Mouse (Mus musculus): ENCODE measurements around the gene Tinagl1. TPM values are rescaled to one million over a fixed set of nuclear protein-coding genes. Genes with fewer than 3 reads are reported as not detected.

Tinagl1 gene
- polyA plus RNA-seq, 1 experiment from 2014 or later: 506 TPM

DNA sequence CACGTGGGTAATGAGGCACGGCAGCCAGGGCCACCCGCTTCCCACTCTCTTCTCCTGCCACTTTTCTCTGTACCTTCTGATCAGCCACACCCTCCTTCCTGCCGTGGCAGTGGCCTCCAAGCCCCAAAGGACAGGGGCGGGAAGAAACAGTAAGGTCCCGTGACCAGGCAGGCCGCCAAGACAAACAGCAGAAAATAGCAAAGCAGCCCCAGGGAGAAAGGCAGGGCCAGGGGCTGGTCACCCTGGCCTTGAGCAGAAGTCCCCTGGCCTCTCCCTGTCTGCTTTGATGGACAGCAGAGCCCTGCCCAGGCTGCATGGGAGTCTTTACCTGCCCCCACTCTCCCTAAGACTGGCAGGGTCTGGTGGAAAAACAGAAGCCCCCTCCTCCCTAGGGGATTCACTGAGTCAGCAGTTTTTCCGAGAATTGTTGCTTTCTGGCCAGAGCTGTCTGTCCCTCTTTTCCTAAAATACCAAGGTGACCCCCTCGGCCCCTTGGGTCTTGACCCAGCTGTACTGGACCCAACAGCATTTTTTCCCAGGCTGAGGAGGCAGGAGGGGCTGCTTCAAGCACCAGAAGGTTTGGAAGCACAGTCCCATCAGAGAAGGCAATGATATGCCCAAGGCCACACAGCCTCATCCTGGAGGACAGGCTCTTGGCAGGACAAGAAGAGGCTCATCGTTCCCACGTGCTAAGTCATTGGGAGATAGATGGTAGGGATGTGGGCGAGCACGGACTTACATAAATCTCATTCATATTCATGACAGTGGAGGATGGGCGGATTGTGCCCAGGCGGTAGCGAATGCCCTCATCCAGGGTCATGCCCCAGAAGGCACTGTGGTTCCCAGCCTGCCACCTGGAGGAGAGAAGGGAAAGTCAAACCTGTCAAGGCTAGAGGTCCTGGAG lies 6.4 kb downstream of the Tinagl1 start:
- no peaks in the 10 kb centered on the region for H3K27me3 ChIP-seq
- DNase-seq (ENCODE audit: low read depth, low spot score): no peak
- POLR2A ChIA-PET: no interaction called here
- no peak for TF ChIP-seq CTCF (IDR thresholded peaks at IDR 0.05)
- in situ Hi-C loops (cut with MboI; ENCODE audit: low pct_unique_long_range_greater_than_20kb): no loop called here
- no peak for ATAC-seq
- CTCF ChIA-PET: interaction anchor here (1.3 kb wide), 1 partner anchor 20 kb away, joined by 3 read pairs; no protein-coding TSS in a partner anchor

DNA sequence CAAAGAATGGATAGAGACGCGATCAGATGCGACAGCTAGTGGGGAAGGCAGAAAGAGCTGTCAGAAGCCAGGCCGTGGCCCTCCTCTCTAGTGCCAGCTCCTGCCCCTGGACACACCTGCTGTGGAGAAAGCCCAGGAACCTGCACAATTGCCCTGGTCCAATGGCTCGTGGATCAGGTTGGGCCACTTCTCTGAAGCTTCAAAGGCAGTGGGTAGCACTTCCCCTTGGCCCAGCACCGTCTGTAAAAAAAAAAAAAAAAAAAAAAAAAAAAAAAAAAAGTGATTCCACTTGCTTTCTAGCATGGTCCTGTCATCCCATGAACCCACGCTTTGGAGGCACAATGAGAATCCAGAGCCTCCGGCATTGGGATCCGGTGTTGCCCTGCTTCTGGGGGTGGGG lies 7.1 kb downstream of the Tinagl1 start:
- H3K27me3 ChIP-seq: no peaks in the 10 kb centered on the region

DNA sequence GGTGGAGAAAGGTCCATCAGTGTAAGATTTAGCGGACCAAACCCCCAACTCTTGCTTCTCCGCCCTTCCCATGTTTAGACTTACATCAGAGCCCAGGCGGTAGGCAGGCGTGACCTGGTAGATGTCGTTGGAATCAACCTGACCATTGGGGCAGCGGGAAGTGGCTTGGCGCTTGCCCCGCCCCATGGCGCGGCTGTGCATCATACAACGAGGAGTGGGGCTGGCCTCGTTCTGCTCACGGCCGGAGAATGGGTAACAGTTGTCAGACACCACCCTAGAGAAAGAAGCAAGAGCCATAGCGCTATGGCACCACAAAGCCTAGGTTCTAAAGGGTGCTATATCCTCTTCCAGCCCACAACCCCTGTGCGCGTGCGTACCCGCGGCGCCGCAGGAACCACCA lies 7.6 kb downstream of the Tinagl1 start:
- DNase-seq (ENCODE audit: low read depth, low spot score) (no peak), ATAC-seq (no peak)
- CTCF ChIA-PET: interaction anchor here (1.3 kb wide), 1 partner anchor 22 kb away, joined by 3 read pairs; no protein-coding TSS in a partner anchor
- no peaks in the 10 kb centered on the region for H3K27me3 ChIP-seq
- POLR2A ChIA-PET: interaction anchor here (0.7 kb wide), 1 partner anchor 120 kb away, joined by 7 read pairs; the partner anchor contains the start of gene Col16a1
- no peak for TF ChIP-seq CTCF (IDR thresholded peaks at IDR 0.05)
- in situ Hi-C loops (cut with MboI; ENCODE audit: low pct_unique_long_range_greater_than_20kb): no loop called here

More for the DNA sequence above, 7.1 kb downstream of the Tinagl1 start:
- in situ Hi-C loops (cut with MboI; ENCODE audit: low pct_unique_long_range_greater_than_20kb): no loop called here
- ChIA-PET CTCF (interaction anchor here (1.3 kb wide), 1 partner anchor 21 kb away, joined by 3 read pairs; no protein-coding TSS in a partner anchor), POLR2A (interaction anchor here (0.7 kb wide), 1 partner anchor 120 kb away, joined by 7 read pairs; the partner anchor contains the start of gene Col16a1)
- TF ChIP-seq CTCF (IDR thresholded peaks at IDR 0.05): no peak
- ATAC-seq (no peak), DNase-seq (ENCODE audit: low read depth, low spot score) (no peak)

DNA sequence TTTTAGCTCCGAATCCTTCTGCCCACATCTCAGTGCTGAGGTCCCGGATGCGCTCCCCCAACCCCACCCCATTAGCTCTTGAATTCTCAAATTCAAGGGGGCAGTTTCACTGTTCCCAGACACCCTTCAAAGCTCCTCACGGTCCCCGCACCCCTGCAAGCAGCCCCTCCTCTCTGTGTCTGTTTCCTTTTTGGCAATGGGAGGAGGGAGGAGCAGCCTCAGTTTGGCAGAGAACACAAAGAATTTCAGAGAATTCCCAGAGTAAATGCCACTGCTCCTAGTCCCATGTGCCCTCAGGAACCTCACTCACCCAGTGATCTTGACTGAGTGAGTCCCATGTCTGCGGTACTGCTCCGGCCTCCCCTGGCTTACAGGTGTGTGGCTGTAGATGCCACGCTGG lies 8.3 kb downstream of the Tinagl1 start:
- in situ Hi-C loops (cut with MboI; ENCODE audit: low pct_unique_long_range_greater_than_20kb): no loop called here
- POLR2A ChIA-PET: no interaction called here
- no peaks in the 10 kb centered on the region for H3K27me3 ChIP-seq
- no peak for TF ChIP-seq CTCF (IDR thresholded peaks at IDR 0.05)
- no peak for ATAC-seq
- no peak for DNase-seq (ENCODE audit: low read depth, low spot score)
- CTCF ChIA-PET: no interaction called here

DNA sequence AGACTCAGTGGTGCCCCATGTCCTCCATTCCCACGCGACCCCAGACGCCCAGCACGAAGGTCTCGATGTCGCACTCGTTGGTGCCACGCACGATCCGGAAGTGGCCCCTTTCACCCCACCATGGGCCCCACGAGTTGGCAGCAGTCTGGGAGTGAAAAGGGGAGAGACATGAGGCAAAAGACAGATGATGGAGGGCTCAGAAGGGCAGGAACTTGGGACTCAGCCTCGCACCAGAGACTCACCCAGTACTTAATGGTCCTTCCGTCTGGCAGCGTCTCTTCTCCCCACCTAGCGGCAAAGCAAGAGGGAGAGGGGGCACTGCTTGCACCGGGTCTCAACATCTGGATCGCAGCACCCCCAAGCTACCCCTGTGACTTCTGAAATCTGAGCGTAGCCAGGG lies 8.9 kb downstream of the Tinagl1 start:
- no peak for TF ChIP-seq CTCF (IDR thresholded peaks at IDR 0.05)
- ChIA-PET POLR2A (no interaction called here), CTCF (no interaction called here)
- H3K27me3 ChIP-seq: no peaks in the 10 kb centered on the region
- in situ Hi-C loops (cut with MboI; ENCODE audit: low pct_unique_long_range_greater_than_20kb): no loop called here
- no peak for DNase-seq (ENCODE audit: low read depth, low spot score)
- ATAC-seq: no peak

DNA sequence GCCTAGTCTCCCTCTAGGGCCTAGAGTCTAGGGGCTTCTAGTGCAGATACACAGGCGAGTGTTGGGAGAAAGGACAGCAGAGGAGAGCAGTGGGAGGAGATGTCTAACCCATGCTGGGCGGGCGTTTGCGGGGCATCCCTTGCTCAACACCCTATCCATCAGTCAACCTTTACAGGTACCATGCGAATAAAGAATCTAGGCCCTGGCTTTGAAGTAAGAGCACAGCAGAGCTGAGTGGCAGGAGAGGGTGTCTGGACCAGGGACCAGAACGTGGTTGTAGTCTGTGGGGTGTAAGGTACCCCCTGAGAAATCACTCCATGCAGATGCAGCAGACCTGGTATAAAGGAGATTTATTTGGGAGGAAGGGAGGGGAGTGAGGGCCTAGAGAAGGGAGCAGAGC lies 10.8 kb downstream of the Tinagl1 start:
- ChIA-PET POLR2A (no interaction called here), CTCF (no interaction called here)
- no peak for TF ChIP-seq CTCF (IDR thresholded peaks at IDR 0.05)
- in situ Hi-C loops (cut with MboI; ENCODE audit: low pct_unique_long_range_greater_than_20kb): no loop called here
- no peaks in the 10 kb centered on the region for H3K27me3 ChIP-seq
- ATAC-seq: no peak
- DNase-seq (ENCODE audit: low read depth, low spot score): no peak

DNA sequence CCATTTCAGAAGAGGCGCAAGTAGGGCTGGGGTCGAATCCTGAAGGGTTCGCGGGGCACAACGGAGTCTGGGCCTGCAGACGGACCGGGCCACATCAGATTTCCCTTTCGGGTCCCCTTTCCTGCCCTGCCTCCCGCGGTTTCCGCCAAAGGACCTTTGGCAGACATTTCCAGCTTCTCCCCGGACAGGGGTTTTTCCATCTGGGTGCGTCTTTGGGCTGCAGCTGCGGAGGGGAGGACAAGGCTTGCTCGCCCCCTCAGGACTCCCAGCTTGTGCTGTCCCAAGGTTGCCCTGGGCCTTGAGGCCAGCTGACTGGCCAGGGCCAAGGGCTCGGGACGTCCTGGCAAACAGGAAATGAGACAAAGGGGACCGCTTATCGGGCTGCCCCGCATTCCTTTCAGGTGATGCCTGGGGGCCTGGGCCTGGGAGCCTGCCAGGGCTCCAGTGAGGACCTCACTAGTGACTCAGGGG lies 11.5 kb downstream of the Tinagl1 start:
- no peak for ATAC-seq
- no peak for TF ChIP-seq CTCF (IDR thresholded peaks at IDR 0.05)
- POLR2A ChIA-PET: interaction anchor here (0.9 to 1.3 kb wide), 2 partner anchors 52 to 127 kb away, joined by 3 read pairs; no protein-coding TSS in a partner anchor
- no peak for DNase-seq (ENCODE audit: low read depth, low spot score)
- in situ Hi-C loops (cut with MboI; ENCODE audit: low pct_unique_long_range_greater_than_20kb): no loop called here
- CTCF ChIA-PET: interaction anchor here (0.7 kb wide), 1 partner anchor 9 kb away, joined by 3 read pairs; no protein-coding TSS in a partner anchor
- H3K27me3 ChIP-seq: no peaks in the 10 kb centered on the region

DNA sequence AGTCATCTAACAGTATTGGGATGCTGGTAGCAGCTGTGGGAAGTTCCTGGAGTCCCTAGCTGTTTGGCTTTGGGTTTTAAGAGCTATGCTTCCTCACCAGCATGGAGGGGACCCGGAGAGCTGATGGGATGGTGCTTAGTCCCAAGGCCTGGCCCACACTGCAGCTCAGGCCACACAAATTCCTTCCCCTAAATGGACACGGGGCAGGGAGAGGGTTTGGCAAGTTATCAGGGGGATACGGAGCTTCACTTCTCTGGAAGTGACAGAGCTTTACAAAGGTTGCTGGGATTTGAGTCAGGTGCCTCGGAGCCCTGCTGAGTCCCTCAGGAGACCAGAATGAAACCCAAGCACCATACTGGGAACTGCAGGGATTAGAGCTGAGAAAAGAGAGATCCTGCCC lies 13.6 kb downstream of the Tinagl1 start:
- CTCF ChIA-PET: interaction anchor here (1.1 kb wide), 1 partner anchor 9 kb away, joined by 4 read pairs; no protein-coding TSS in a partner anchor
- no peaks in the 10 kb centered on the region for H3K27me3 ChIP-seq
- in situ Hi-C loops (cut with MboI; ENCODE audit: low pct_unique_long_range_greater_than_20kb): no loop called here
- no peak for TF ChIP-seq CTCF (IDR thresholded peaks at IDR 0.05)
- DNase-seq (ENCODE audit: low read depth, low spot score) (no peak), ATAC-seq (no peak)
- POLR2A ChIA-PET: interaction anchor here (1.4 kb wide), 1 partner anchor 13 kb away, joined by 3 read pairs; no protein-coding TSS in a partner anchor

DNA sequence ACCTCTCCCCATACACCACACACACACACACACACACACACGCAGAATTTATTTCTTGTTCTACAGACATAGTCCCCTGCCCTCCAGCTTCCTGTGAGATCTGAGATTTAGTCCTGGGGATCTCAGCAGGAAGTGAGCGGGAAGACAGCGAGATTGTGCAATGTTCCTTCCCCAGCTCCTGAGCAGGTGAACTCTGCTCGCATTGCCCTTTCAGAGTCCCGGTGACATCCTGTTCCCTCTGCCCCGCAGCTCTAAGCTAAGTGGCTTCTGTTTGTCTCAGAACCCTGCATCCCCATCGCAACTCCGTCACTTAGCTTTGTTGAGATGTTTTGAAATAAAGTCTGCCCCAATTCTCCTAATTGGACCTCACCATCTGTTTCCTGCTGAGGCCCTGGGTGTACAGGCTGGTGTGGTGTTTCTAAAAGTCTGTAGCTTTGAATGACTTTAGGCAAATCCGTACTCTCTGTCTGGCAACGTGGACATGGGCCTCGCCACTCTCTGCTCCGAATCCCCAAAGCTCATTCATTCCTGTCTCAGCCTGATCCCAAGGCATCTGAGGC lies 18.0 kb downstream of the Tinagl1 start:
- POLR2A ChIA-PET: interaction anchor here (0.9 kb wide), 1 partner anchor 15 kb away, joined by 3 read pairs; no protein-coding TSS in a partner anchor

DNA sequence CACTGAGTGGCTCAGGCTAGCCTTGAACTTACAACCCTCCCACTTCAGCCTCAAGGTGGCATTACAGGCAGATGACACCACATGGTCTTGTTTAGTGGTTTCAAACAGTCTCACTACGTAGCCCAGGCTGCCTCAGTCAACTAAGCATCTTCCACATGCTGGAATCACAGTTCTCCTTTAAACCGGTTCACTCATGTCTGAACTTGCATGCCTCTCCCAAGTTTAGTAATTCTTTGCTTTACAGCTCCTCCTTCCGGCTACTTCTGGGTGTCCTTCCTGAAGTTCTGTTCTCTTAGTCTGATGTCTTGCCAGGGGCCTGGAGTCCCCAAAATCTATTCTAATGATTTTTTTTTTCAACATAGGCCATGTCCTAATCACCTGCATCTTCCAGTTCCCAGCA lies 20.7 kb downstream of the Tinagl1 start:
- ATAC-seq (no peak), DNase-seq (ENCODE audit: low read depth, low spot score) (no peak)
- CTCF ChIA-PET: interaction anchor here (1.0 to 1.1 kb wide), 2 partner anchors 9 to 35 kb away, joined by 3 read pairs; no protein-coding TSS in a partner anchor
- TF ChIP-seq CTCF (IDR thresholded peaks at IDR 0.05): no peak
- no peaks in the 10 kb centered on the region for H3K27me3 ChIP-seq
- POLR2A ChIA-PET: no interaction called here
- in situ Hi-C loops (cut with MboI; ENCODE audit: low pct_unique_long_range_greater_than_20kb): no loop called here

More for the DNA sequence above, 18.0 kb downstream of the Tinagl1 start:
- DNase-seq (ENCODE audit: low read depth, low spot score) (no peak), ATAC-seq (no peak)
- no peak for TF ChIP-seq CTCF (IDR thresholded peaks at IDR 0.05)
- CTCF ChIA-PET: interaction anchor here (1.4 kb wide), 1 partner anchor 46 kb away, joined by 3 read pairs; no protein-coding TSS in a partner anchor
- H3K27me3 ChIP-seq: no peaks in the 10 kb centered on the region
- in situ Hi-C loops (cut with MboI; ENCODE audit: low pct_unique_long_range_greater_than_20kb): no loop called here
